Mouse (Mus musculus) CH12.LX (cell line): Measurements from ENCODE around the gene Mkrn2.

Experiments used
- CTCF ChIP-seq, 2 experiments: IDR thresholded peaks in 1 of 2; conservative IDR thresholded peaks in 1 of 2; 2 replicates each; pipeline ENCODE4 v1.5.1; 2011 to 2012; ENCODE audit warnings: low read depth in 2 of 2, low read length in 2 of 2, improper control_type of control experiment in 1 of 2, inconsistent platforms in 1 of 2, mild to moderate bottlenecking in 1 of 2, moderate library complexity in 1 of 2
- E2F4 ChIP-seq: IDR thresholded peaks from 2 replicates; pipeline ENCODE4 v1.6.1; 2011; ENCODE audit warnings: low read depth, low read length, improper control_type of control experiment; ENCODE audit not compliant: insufficient replicate concordance
- EP300 ChIP-seq: IDR thresholded peaks from 2 replicates; pipeline ENCODE4 v1.6.1; 2011; ENCODE audit warnings: low read length, improper control_type of control experiment
- ETS1 ChIP-seq: conservative IDR thresholded peaks from 2 replicates; pipeline ENCODE4 v1.6.1; 2012; ENCODE audit warnings: low read depth, mild to moderate bottlenecking, inconsistent platforms, low read length, improper control_type of control experiment, moderate library complexity
- MAX ChIP-seq: IDR thresholded peaks from 2 replicates; pipeline ENCODE4 v1.6.1; 2011; ENCODE audit warnings: low read length, improper control_type of control experiment
- MXI1 ChIP-seq: IDR thresholded peaks from 2 replicates; pipeline ENCODE4 v1.6.1; 2011; ENCODE audit warnings: mild to moderate bottlenecking, low read depth, low read length, improper control_type of control experiment
- MYC ChIP-seq: IDR thresholded peaks from 2 replicates; pipeline ENCODE4 v1.6.1; 2011; ENCODE audit warnings: low read depth, mild to moderate bottlenecking, improper control_type of control experiment, low read length
- NRF1 ChIP-seq: IDR thresholded peaks from 2 replicates; pipeline ENCODE4 v1.6.1; 2014; ENCODE audit warnings: low read depth, mild to moderate bottlenecking, inconsistent platforms, low read length, improper control_type of control experiment, moderate library complexity
- POLR2A ChIP-seq: IDR thresholded peaks from 2 replicates; pipeline ENCODE4 v1.6.1; 2011; ENCODE audit warnings: low read depth, mild to moderate bottlenecking, improper control_type of control experiment, low read length
- POLR2AphosphoS2 ChIP-seq: IDR thresholded peaks from 2 replicates; pipeline ENCODE4 v1.6.1; 2011; ENCODE audit warnings: low read depth, low read length, improper control_type of control experiment
- RAD21 ChIP-seq: IDR thresholded peaks from 2 replicates; pipeline ENCODE4 v1.6.1; 2011; ENCODE audit warnings: low read depth, mild to moderate bottlenecking, low read length, improper control_type of control experiment, moderate library complexity
- SIN3A ChIP-seq: IDR thresholded peaks from 2 replicates; pipeline ENCODE4 v1.6.1; 2012; ENCODE audit warnings: low read length, improper control_type of control experiment, inconsistent platforms
- USF1 ChIP-seq: IDR thresholded peaks from 2 replicates; pipeline ENCODE4 v1.6.1; 2014; ENCODE audit warnings: low read depth, mild to moderate bottlenecking, inconsistent platforms, low read length, improper control_type of control experiment
- USF2 ChIP-seq: conservative IDR thresholded peaks from 2 replicates; pipeline ENCODE4 v1.6.1; 2011; ENCODE audit warnings: low read depth, low read length, improper control_type of control experiment

DNA sequence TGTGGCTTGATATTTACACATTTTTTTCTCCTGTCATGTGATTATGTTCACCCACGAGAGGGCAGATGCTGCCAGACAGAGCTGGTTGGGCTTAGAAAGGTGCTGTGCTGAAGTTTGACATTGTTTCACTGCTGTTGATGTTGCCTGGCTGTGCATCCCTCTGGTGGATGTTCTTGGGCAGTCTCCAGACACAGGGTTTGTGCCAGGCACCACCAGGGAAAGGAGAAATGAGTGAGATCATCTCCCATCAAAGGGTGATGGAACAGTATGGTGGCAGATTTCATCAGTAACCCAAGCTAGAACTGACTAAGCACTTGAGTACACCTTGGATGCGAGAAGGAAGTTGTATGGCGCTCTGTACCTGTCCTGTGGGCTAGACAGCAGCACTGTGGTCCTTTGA is 14.3 kb downstream of the Mkrn2 start:
- no peak for TF ChIP-seq CTCF (conservative IDR thresholded peaks at IDR 0.05 in 1 of 2, IDR thresholded peaks at IDR 0.05 in 1 of 2; ENCODE audit: low read depth in 2 of 2, low read length in 2 of 2)
- TF ChIP-seq USF1, result no peak
- no peak for TF ChIP-seq POLR2A
- no peak for TF ChIP-seq EP300
- no peak for TF ChIP-seq POLR2AphosphoS2
- TF ChIP-seq E2F4, result no peak
- TF ChIP-seq NRF1, result no peak
- no peak for TF ChIP-seq USF2
- TF ChIP-seq ETS1, result no peak
- no peak for TF ChIP-seq MAX
- TF ChIP-seq RAD21, result no peak
- no peak for TF ChIP-seq MYC
- TF ChIP-seq SIN3A, result no peak
- TF ChIP-seq MXI1, result no peak
